ENCODE assay signal across 10 mouse cellular contexts in the genomic region with DNA sequence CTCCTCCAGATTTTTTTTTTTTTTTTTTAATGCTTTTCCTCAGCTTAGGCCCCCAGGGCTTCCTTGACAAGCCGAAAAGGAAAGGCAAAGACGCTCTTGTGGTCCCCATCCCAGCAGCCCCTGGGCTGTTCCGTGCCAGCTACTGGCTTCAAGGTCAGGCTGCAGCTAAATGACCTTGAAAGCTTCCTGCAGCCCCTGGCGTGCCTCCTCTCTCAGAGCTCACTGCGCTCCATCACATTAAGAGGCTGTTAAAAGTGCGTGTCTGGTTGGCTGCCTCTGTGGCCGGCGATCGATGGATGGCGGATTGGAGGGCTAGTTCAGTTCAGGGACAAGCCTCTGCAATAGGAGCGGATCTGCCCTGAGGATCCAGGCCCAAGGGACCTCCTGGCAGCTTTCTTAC.
DNase-seq lines count a peak whose midpoint lies in the region; ATAC-seq and TF ChIP-seq lines count a peak whose summit lies in the region.
"Had no signal": no experiment of that assay in that cellular context is flagged by ENCODE, and none has a peak within 500 bp of the region (broad histone marks: within the 10 kb centered on the region; RNA-seq: fewer than 3 reads in every experiment).

No protein-coding gene starts in this region.

- peak overlapping the region; percentile 45 for H3K4me2 ChIP-seq in heart, embryonic 14.5 days (ENCODE audit: low read length)
- H3K4me2 ChIP-seq in embryonic facial prominence, embryonic 13.5 days = peak overlapping the region; percentile 37
- H3K4me2 ChIP-seq in midbrain, embryonic 12.5 days (replicated peaks) = 0 out of 2 replicates have a peak overlapping the region, but pooled peaks have one; percentile 13

- no peak for DNase-seq in heart, postnatal 25 days (ENCODE audit: low spot score)
- DNase-seq in urinary bladder, postnatal 36 days (ENCODE audit: low spot score in 2 of 2) = no peak
- no peak for DNase-seq in right cerebral cortex, adult 18-20 months
- DNase-seq in adipocyte (ENCODE audit: low spot score) = no peak

- H3K9me3 ChIP-seq in heart, embryonic 14.5 days (ENCODE audit: control insufficient read depth, low read length) = no peaks in the 10 kb centered on the region
- H3K9me3 ChIP-seq in ES-Bruce4 (replicated peaks; ENCODE audit: control insufficient read depth, insufficient read depth, low read length, poor library complexity, severe bottlenecking) = no peaks in the 10 kb centered on the region
- H3K9me3 ChIP-seq in embryonic facial prominence, embryonic 13.5 days = no peaks in the 10 kb centered on the region
- H3K9me3 ChIP-seq in midbrain, embryonic 12.5 days = no peaks in the 10 kb centered on the region

- H3K27me3 ChIP-seq in heart, embryonic 14.5 days (ENCODE audit: control insufficient read depth, insufficient read depth, low read length) = no peaks in the 10 kb centered on the region
- no peaks in the 10 kb centered on the region for H3K27me3 ChIP-seq in ES-Bruce4 (ENCODE audit: control insufficient read depth, insufficient read depth, low read length, poor library complexity, severe bottlenecking)
- peaks cover 3% of the 10 kb centered on the region for H3K27me3 ChIP-seq in embryonic facial prominence, embryonic 13.5 days
- peaks cover 60% of the 10 kb centered on the region for H3K27me3 ChIP-seq in midbrain, embryonic 12.5 days

- peak; percentile 84 for TF ChIP-seq EP300 in ES-Bruce4 (IDR thresholded peaks at IDR 0.05; ENCODE audit: insufficient read depth, low read depth, low read length)

- H3K4me1 ChIP-seq in heart, embryonic 14.5 days (ENCODE audit: control insufficient read depth in 2 of 2, insufficient read depth in 2 of 2, low read length in 2 of 2) = peaks cover 11 to 14% of the 10 kb centered on the region in 2 experiments
- H3K4me1 ChIP-seq in ES-Bruce4 (ENCODE audit: control insufficient read depth, insufficient read depth, low read length) = peaks cover 4% of the 10 kb centered on the region
- H3K4me1 ChIP-seq in embryonic facial prominence, embryonic 13.5 days = peaks cover 20% of the 10 kb centered on the region
- H3K4me1 ChIP-seq in midbrain, embryonic 12.5 days = peaks cover 16% of the 10 kb centered on the region

- intact Hi-C loops in heart, postnatal 25 days (cut with DNase I) = no loop called here

- peak overlapping the region; percentile 49 to 54; a peak in 3 of 4 replicates for H3K27ac ChIP-seq in heart, embryonic 14.5 days (replicated peaks in 1 of 2; ENCODE audit: control insufficient read depth in 1 of 2, insufficient read depth in 1 of 2, low read depth in 2 of 2, low read length in 2 of 2)
- peak overlapping the region; percentile 69 for H3K27ac ChIP-seq in ES-Bruce4 (ENCODE audit: insufficient read depth, low read length)
- no peak overlapping the region for H3K27ac ChIP-seq in embryonic facial prominence, embryonic 13.5 days
- peak overlapping the region; percentile 39 for H3K27ac ChIP-seq in midbrain, embryonic 12.5 days (replicated peaks)

- H3K4me3 ChIP-seq in heart, embryonic 14.5 days (ENCODE audit: control insufficient read depth in 1 of 2, insufficient read depth in 1 of 2, low read depth in 1 of 2, low read length in 2 of 2) = no peak overlapping the region
- H3K4me3 ChIP-seq in ES-Bruce4 (ENCODE audit: low read depth, low read length) = no peak overlapping the region
- no peak overlapping the region for H3K4me3 ChIP-seq in embryonic facial prominence, embryonic 13.5 days
- no peak overlapping the region for H3K4me3 ChIP-seq in midbrain, embryonic 12.5 days
- H3K4me3 ChIP-seq: erythroblast, embryonic 14.5 days had no signal

- TF ChIP-seq POLR2A in ES-Bruce4 (IDR thresholded peaks at IDR 0.05; ENCODE audit: insufficient read depth, low read length) = no peak

- 18% methylated on average over 11 of the region's 11 CpGs for WGBS in heart, embryonic 14.5 days
- WGBS in embryonic facial prominence, embryonic 13.5 days = 27% methylated on average over 11 of the region's 11 CpGs
- WGBS in midbrain, embryonic 12.5 days = 21% methylated on average over 11 of the region's 11 CpGs

- no peak for TF ChIP-seq CTCF in ES-Bruce4 (IDR thresholded peaks at IDR 0.05; ENCODE audit: low read depth, low read length)

- no peak for ATAC-seq in heart, embryonic 14.5 days (ENCODE audit: insufficient number of reproducible peaks, insufficient read depth, low FRiP score, low read depth)
- ATAC-seq in embryonic facial prominence, embryonic 13.5 days (ENCODE audit: insufficient number of reproducible peaks, insufficient read depth, low FRiP score, low TSS enrichment, low read depth) = no peak
- ATAC-seq in midbrain, embryonic 12.5 days (ENCODE audit: low FRiP score, low read depth) = no peak
- ATAC-seq: inflammation-experienced regulatory T-cells, adult 6 months had no signal

- H3K9ac ChIP-seq in heart, embryonic 14.5 days (ENCODE audit: low read length) = no peak overlapping the region; the same call in 1 of the 2 replicates
- H3K9ac ChIP-seq in ES-Bruce4 (ENCODE audit: low read depth, poor library complexity, severe bottlenecking) = no peak overlapping the region
- H3K9ac ChIP-seq in embryonic facial prominence, embryonic 13.5 days = no peak overlapping the region
- H3K9ac ChIP-seq in midbrain, embryonic 12.5 days (replicated peaks) = no peak overlapping the region

- no peaks in the 10 kb centered on the region for H3K36me3 ChIP-seq in heart, embryonic 14.5 days (ENCODE audit: control insufficient read depth, insufficient read depth, low read length)
- H3K36me3 ChIP-seq in ES-Bruce4 (ENCODE audit: control insufficient read depth, insufficient read depth, low read length, poor library complexity, severe bottlenecking) = no peaks in the 10 kb centered on the region
- H3K36me3 ChIP-seq in embryonic facial prominence, embryonic 13.5 days = no peaks in the 10 kb centered on the region
- no peaks in the 10 kb centered on the region for H3K36me3 ChIP-seq in midbrain, embryonic 12.5 days
